Mouse (Mus musculus): ENCODE measurements around the gene Cacna1e.

DNA sequence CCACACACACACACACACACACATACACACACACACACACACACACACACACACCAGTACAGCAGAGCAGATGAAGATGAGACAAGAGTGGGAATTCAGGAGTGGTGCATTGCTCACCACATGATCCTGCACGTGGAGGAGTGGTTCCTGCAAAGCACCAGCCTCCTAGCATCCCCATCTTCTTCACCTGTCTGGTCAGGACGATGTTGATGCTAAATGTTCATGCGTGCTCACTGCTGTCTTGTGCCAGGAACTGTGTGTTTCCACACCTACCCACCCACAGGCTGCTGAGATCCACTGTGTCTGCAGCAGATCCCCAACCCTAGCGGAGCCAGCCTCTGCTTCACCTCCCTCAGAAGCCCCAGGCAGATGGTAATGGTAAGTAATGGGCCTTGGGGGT is 95.8 kb downstream of the Cacna1e start:
- TF ChIP-seq CTCF (IDR thresholded peaks at IDR 0.05; ENCODE audit: low read depth, low read length) (no peak), GATA1 (IDR thresholded peaks at IDR 0.05; ENCODE audit: borderline replicate concordance, low read length) (no peak), GATA2 (IDR thresholded peaks at IDR 0.05; ENCODE audit: borderline replicate concordance, low read depth, low read length) (no peak)
